ENCODE assay signal across 8 mouse cellular contexts in genomic region chr7:127232622-127233367, GRCm38 (mm10). TPM values are rescaled to one million over a fixed set of nuclear protein-coding genes. Genes with fewer than 3 reads are reported as not detected.
DNase-seq lines count a peak whose midpoint lies in the region; ATAC-seq lines count a peak whose summit lies in the region.

Gene Zfp553 (plus strand): TSS chr7:127233061.
Gene Sept1 (minus strand): TSS chr7:127233130.

- intact Hi-C loops in gastrocnemius, postnatal 14 days (cut with DNase I; ENCODE audit: low total_unique reads), result no loop called here
- intact Hi-C loops in left cerebral cortex, postnatal 25 days (cut with DNase I), result no loop called here

- peak; percentile 79 for DNase-seq in adrenal gland, adult 18-20 months (ENCODE audit: low spot score in 2 of 2)
- peak; percentile 89 for DNase-seq in embryo, embryonic 10.5 days (ENCODE audit: low spot score)
- DNase-seq in gastrocnemius, postnatal 14 days, result peak; percentile 85
- peak; percentile 81 to 86 for DNase-seq in left cerebral cortex, postnatal 25 days (ENCODE audit: low spot score in 2 of 2)
- DNase-seq in right cerebral cortex, postnatal 14 days, result peak; percentile 84
- DNase-seq in urinary bladder, postnatal 25 days (ENCODE audit: low spot score), result peak; percentile 76

- ATAC-seq in inflammation-experienced regulatory T-cells, adult 6 months, result peak; percentile 81
- peak; percentile 65 for ATAC-seq in megakaryocyte-erythroid progenitor cell, adult 5-6 weeks (replicated peaks; ENCODE audit: low FRiP score, low TSS enrichment, poor library complexity, severe bottlenecking)

RNA-seq across cellular contexts. Expression of gene Zfp553, which starts in this region (rescaled TPM):
- total RNA-seq in adrenal gland, adult 18-20 months (2021), result 10 to 100 TPM; 12.6 to 14.8 TPM
- total RNA-seq in gastrocnemius, postnatal 14 days (2021), result 1 to 10 TPM; 4.2 to 5.4 TPM
- polyA plus RNA-seq in inflammation-experienced regulatory T-cells, adult 6 months (2017; shearing (Covaris generic)), result 1 to 10 TPM; 3.3 to 6.8 (median 4.6) TPM
- 10 to 100 TPM; 16.9 to 18.6 TPM for total RNA-seq in left cerebral cortex, postnatal 25 days (2021)
- total RNA-seq in megakaryocyte-erythroid progenitor cell, adult 5-6 weeks (2014; fragmentation: Nextera tagmentation), result 17.0 and 18.3 TPM in 2 replicates
- total RNA-seq in megakaryocyte-erythroid progenitor cell, adult 5-6 weeks (2017), result 22.7 and 31.7 TPM in 2 replicates

RNA-seq across cellular contexts. Expression of gene Sept1, which starts in this region (rescaled TPM):
- total RNA-seq in adrenal gland, adult 18-20 months (2021), result 1 to 10 TPM; 7.8 to 8.7 TPM
- 1 to 10 TPM; 4.2 to 5.0 TPM for total RNA-seq in gastrocnemius, postnatal 14 days (2021)
- polyA plus RNA-seq in inflammation-experienced regulatory T-cells, adult 6 months (2017; shearing (Covaris generic)), result 100 to 1,000 TPM; 783 to 927 (median 807) TPM
- total RNA-seq in left cerebral cortex, postnatal 25 days (2021), result 1 to 10 TPM; 3.4 to 3.6 TPM
- 41.3 and 47.7 TPM in 2 replicates for total RNA-seq in megakaryocyte-erythroid progenitor cell, adult 5-6 weeks (2014; fragmentation: Nextera tagmentation)
- 24.8 and 25.5 TPM in 2 replicates for total RNA-seq in megakaryocyte-erythroid progenitor cell, adult 5-6 weeks (2017)

Comparison
In these comparisons a context has a peak if more than half of its experiments do, and no peak if none do; other contexts are left out.
1. Peak in every context shown above with its lines: DNase-seq and ATAC-seq.